Comparison of ENCODE assay signal across 26 mouse cellular contexts in the genomic region with DNA sequence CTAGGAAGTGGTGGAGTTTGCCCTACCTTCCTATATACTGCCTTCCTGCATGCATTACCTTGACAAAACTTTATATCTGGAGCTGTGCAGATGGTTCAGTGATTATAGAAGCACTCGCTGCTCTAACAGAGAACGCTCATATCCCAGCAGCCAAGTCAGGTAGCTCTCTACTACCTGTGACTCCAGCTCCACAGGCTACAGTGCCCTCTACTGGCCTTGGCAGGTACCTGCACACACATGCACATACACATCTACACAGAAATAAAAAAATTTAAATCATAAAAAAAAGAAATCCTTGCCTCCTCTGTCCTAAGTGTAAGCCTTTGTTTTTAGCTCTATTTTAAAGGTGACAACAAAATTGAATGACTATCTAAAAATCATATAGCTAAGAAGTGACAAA. TPM values are rescaled to one million over a fixed set of nuclear protein-coding genes. Genes with fewer than 3 reads are reported as not detected.
A peak's percentile ranks its signal among the peaks of the same experiment; 100 is the strongest.
DNase-seq lines count a peak whose midpoint lies in the region; ATAC-seq and TF ChIP-seq lines count a peak whose summit lies in the region.
"Had no signal": no experiment of that assay in that cellular context is flagged by ENCODE, and none has a peak within 500 bp of the region (broad histone marks: within the 10 kb centered on the region; RNA-seq: fewer than 3 reads in every experiment).

No protein-coding gene starts in this region.

- no peaks in the 10 kb centered on the region for H3K27me3 ChIP-seq in hindbrain, postnatal 0 days (ENCODE audit: insufficient read depth, low read length)
- H3K27me3 ChIP-seq in hindbrain, embryonic 13.5 days: no peaks in the 10 kb centered on the region
- no peaks in the 10 kb centered on the region for H3K27me3 ChIP-seq in liver, postnatal 0 days (ENCODE audit: insufficient read depth, low read length)
- no peaks in the 10 kb centered on the region for H3K27me3 ChIP-seq in liver, embryonic 11.5 days (replicated peaks; ENCODE audit: control insufficient read depth, insufficient read depth, low read length)
- H3K27me3 ChIP-seq in Patski: no peaks in the 10 kb centered on the region
- H3K27me3 ChIP-seq in small intestine, adult 2 months (ENCODE audit: control insufficient read depth, insufficient read depth, low read length): no peaks in the 10 kb centered on the region
- H3K27me3 ChIP-seq: heart, embryonic 15.5 days; kidney, embryonic 15.5 days; megakaryocyte, embryonic 14.5 days; midbrain, embryonic 15.5 days; neural tube, embryonic 15.5 days had no signal

- H3K27ac ChIP-seq in hindbrain, postnatal 0 days: no peak overlapping the region
- H3K27ac ChIP-seq in hindbrain, embryonic 13.5 days: no peak overlapping the region
- no peak overlapping the region for H3K27ac ChIP-seq in liver, postnatal 0 days (ENCODE audit: low read depth)
- no peak overlapping the region for H3K27ac ChIP-seq in liver, embryonic 11.5 days (ENCODE audit: low read depth, low read length)
- no peak overlapping the region for H3K27ac ChIP-seq in small intestine, adult 2 months (ENCODE audit: insufficient read depth, low read depth, low read length)
- H3K27ac ChIP-seq: embryonic facial prominence, embryonic 10.5 days; heart, embryonic 15.5 days; kidney, embryonic 15.5 days; limb, embryonic 10.5 days; midbrain, embryonic 15.5 days; neural tube, embryonic 15.5 days had no signal

- TF ChIP-seq POLR2A in small intestine, adult 2 months (IDR thresholded peaks at IDR 0.05; ENCODE audit: low read depth, low read length): no peak

- no peak for DNase-seq in hindbrain, postnatal 0 days (ENCODE audit: low spot score)
- no peak for DNase-seq in liver, postnatal 0 days
- DNase-seq in liver, embryonic 11.5 days (ENCODE audit: low spot score): no peak
- DNase-seq in Patski (ENCODE audit: low read depth, low spot score): no peak
- DNase-seq in thymus, postnatal 36 days: no peak
- DNase-seq: adrenal gland, postnatal 25 days; B cell, adult 2 months; cerebellum, adult 9-10 months; gastrocnemius, postnatal 10 days; spleen, adult 18-20 months; thymus, adult 2 months had no signal

- H3K9me3 ChIP-seq in hindbrain, postnatal 0 days (ENCODE audit: low read length): no peaks in the 10 kb centered on the region
- H3K9me3 ChIP-seq in hindbrain, embryonic 13.5 days: peaks cover 5% of the 10 kb centered on the region; the same call in 1 of the 2 replicates
- H3K9me3 ChIP-seq in liver, postnatal 0 days (ENCODE audit: low read length): peaks cover 3% of the 10 kb centered on the region; the same call in 1 of the 2 replicates
- H3K9me3 ChIP-seq in liver, embryonic 11.5 days (ENCODE audit: control insufficient read depth, low read length): no peaks in the 10 kb centered on the region
- H3K9me3 ChIP-seq: embryonic facial prominence, embryonic 10.5 days; heart, embryonic 15.5 days; kidney, embryonic 15.5 days; limb, embryonic 10.5 days; midbrain, embryonic 15.5 days; neural tube, embryonic 15.5 days had no signal

- POLR2A ChIA-PET in Patski (lab: Charles Lee): interaction anchor here (0.6 kb wide), 2 partner anchors 65 to 179 kb away, joined by 3 read pairs; no protein-coding TSS in a partner anchor

- H3K4me2 ChIP-seq in hindbrain, postnatal 0 days (ENCODE audit: low read depth, low read length): no peak overlapping the region
- H3K4me2 ChIP-seq in hindbrain, embryonic 13.5 days: no peak overlapping the region
- no peak overlapping the region for H3K4me2 ChIP-seq in liver, postnatal 0 days (ENCODE audit: low read depth, low read length)
- H3K4me2 ChIP-seq in liver, embryonic 11.5 days: no peak overlapping the region
- H3K4me2 ChIP-seq: heart, embryonic 15.5 days; kidney, embryonic 15.5 days; midbrain, embryonic 15.5 days; neural tube, embryonic 15.5 days had no signal

- CTCF ChIA-PET in Patski (lab: Charles Lee): interaction anchor here (0.7 to 3.9 kb wide), 6 partner anchors 9 to 271 kb away, joined by 3 to 13 read pairs (median 3); no protein-coding TSS in a partner anchor

- no peak for TF ChIP-seq EP300 in liver, postnatal 0 days (IDR thresholded peaks at IDR 0.05; ENCODE audit: low read depth)

- in situ Hi-C loops in Patski (cut with MboI; ENCODE audit: low pct_unique_long_range_greater_than_20kb): loop anchor here (5.0 to 10.0 kb wide), 2 partner anchors 40 to 63 kb away; no protein-coding TSS in a partner anchor

- TF ChIP-seq CTCF in hindbrain, postnatal 0 days (IDR thresholded peaks at IDR 0.05; ENCODE audit: low read depth): peak; percentile 15; the same call in 1 of the 2 replicates
- TF ChIP-seq CTCF in liver, postnatal 0 days (IDR thresholded peaks at IDR 0.05; ENCODE audit: low read depth): peak; percentile 38
- TF ChIP-seq CTCF in Patski (IDR thresholded peaks at IDR 0.05): peak; percentile 45
- TF ChIP-seq CTCF in small intestine, adult 2 months (IDR thresholded peaks at IDR 0.05; ENCODE audit: extremely low read depth, insufficient read length, insufficient replicate concordance, low read depth, low read length): peak; percentile 37; the same call in 1 of the 2 replicates

- ATAC-seq in hindbrain, postnatal 0 days: no peak
- ATAC-seq in hindbrain, embryonic 13.5 days (ENCODE audit: low FRiP score): no peak
- ATAC-seq in liver, postnatal 0 days: no peak
- ATAC-seq in liver, embryonic 11.5 days (replicated peaks; ENCODE audit: low FRiP score): no peak
- ATAC-seq in Patski: no peak
- ATAC-seq: inflammation-experienced regulatory T-cells, adult 6 months; lung, postnatal 0 days; midbrain, embryonic 15.5 days had no signal

- 98% methylated on average over 2 of the region's 2 CpGs for WGBS in hindbrain, postnatal 0 days
- 95% methylated on average over 2 of the region's 2 CpGs for WGBS in hindbrain, embryonic 13.5 days
- 89% methylated on average over 2 of the region's 2 CpGs for WGBS in liver, postnatal 0 days (ENCODE audit: insufficient replicate concordance)
- 91% methylated on average over 2 of the region's 2 CpGs for WGBS in liver, embryonic 11.5 days
- WGBS in small intestine, adult 2 months: 97% methylated on average over 2 of the region's 2 CpGs

- H3K4me1 ChIP-seq in hindbrain, postnatal 0 days (ENCODE audit: insufficient read depth, low read length): no peaks in the 10 kb centered on the region
- H3K4me1 ChIP-seq in hindbrain, embryonic 13.5 days (replicated peaks): no peaks in the 10 kb centered on the region; the same call in 1 of the 2 replicates
- H3K4me1 ChIP-seq in liver, postnatal 0 days (ENCODE audit: insufficient read depth): no peaks in the 10 kb centered on the region
- H3K4me1 ChIP-seq in liver, embryonic 11.5 days (replicated peaks; ENCODE audit: control insufficient read depth, insufficient read depth, low read length): no peaks in the 10 kb centered on the region
- H3K4me1 ChIP-seq in small intestine, adult 2 months (ENCODE audit: control insufficient read depth, insufficient read depth, insufficient read length, low read length): no peaks in the 10 kb centered on the region
- H3K4me1 ChIP-seq: embryonic facial prominence, embryonic 10.5 days; heart, embryonic 15.5 days; kidney, embryonic 15.5 days; limb, embryonic 10.5 days; megakaryocyte, embryonic 14.5 days; midbrain, embryonic 15.5 days; neural tube, embryonic 15.5 days had no signal

- H3K4me3 ChIP-seq in hindbrain, postnatal 0 days (ENCODE audit: low read length): no peak overlapping the region
- H3K4me3 ChIP-seq in hindbrain, embryonic 13.5 days: no peak overlapping the region
- H3K4me3 ChIP-seq in liver, postnatal 0 days (ENCODE audit: low read depth, low read length): no peak overlapping the region
- H3K4me3 ChIP-seq in liver, embryonic 11.5 days (ENCODE audit: low read depth, low read length): no peak overlapping the region
- H3K4me3 ChIP-seq in small intestine, adult 2 months (ENCODE audit: low read depth, low read length): no peak overlapping the region
- H3K4me3 ChIP-seq: embryonic facial prominence, embryonic 10.5 days; heart, embryonic 15.5 days; kidney, embryonic 15.5 days; limb, embryonic 10.5 days; midbrain, embryonic 15.5 days; neural tube, embryonic 15.5 days had no signal

- H3K36me3 ChIP-seq in hindbrain, postnatal 0 days (ENCODE audit: insufficient read depth, low read length): no peaks in the 10 kb centered on the region
- H3K36me3 ChIP-seq in hindbrain, embryonic 13.5 days: peaks cover 6% of the 10 kb centered on the region; the same call in 1 of the 2 replicates
- no peaks in the 10 kb centered on the region for H3K36me3 ChIP-seq in liver, postnatal 0 days (replicated peaks; ENCODE audit: insufficient read depth, low read length)
- no peaks in the 10 kb centered on the region for H3K36me3 ChIP-seq in liver, embryonic 11.5 days (ENCODE audit: control insufficient read depth, insufficient read depth, low read length)
- no peaks in the 10 kb centered on the region for H3K36me3 ChIP-seq in small intestine, adult 2 months (ENCODE audit: control insufficient read depth, insufficient read depth, low read length)
- H3K36me3 ChIP-seq: embryonic facial prominence, embryonic 10.5 days; heart, embryonic 15.5 days; limb, embryonic 10.5 days; midbrain, embryonic 15.5 days had no signal

- no peak overlapping the region for H3K9ac ChIP-seq in hindbrain, postnatal 0 days (replicated peaks; ENCODE audit: low read length)
- no peak overlapping the region for H3K9ac ChIP-seq in hindbrain, embryonic 13.5 days
- no peak overlapping the region for H3K9ac ChIP-seq in liver, postnatal 0 days (replicated peaks)
- no peak overlapping the region for H3K9ac ChIP-seq in liver, embryonic 11.5 days (ENCODE audit: low read depth, low read length)
- H3K9ac ChIP-seq: heart, embryonic 15.5 days; kidney, embryonic 15.5 days; midbrain, embryonic 15.5 days; neural tube, embryonic 15.5 days had no signal

RNA-seq across cellular contexts. Expression of a gene that starts 29.8 kb away (rescaled TPM):
- 114 and 115 TPM in 2 replicates for total RNA-seq in hindbrain, postnatal 0 days (2014; rRNA removed)
- polyA plus RNA-seq in hindbrain, postnatal 0 days (2015; fragmentation: Nextera tagmentation; extraction: Ambion mirVana): 313 and 342 TPM in 2 replicates
- 49.4 and 61.3 TPM in 2 replicates for polyA plus RNA-seq in hindbrain, embryonic 13.5 days (2015; fragmentation: Nextera tagmentation; extraction: Ambion mirVana)
- polyA plus RNA-seq in liver, postnatal 0 days (2015; fragmentation: Nextera tagmentation; extraction: Ambion mirVana): 57.0 and 61.4 TPM in 2 replicates
- 3.1 and 3.7 TPM in 2 replicates for polyA plus RNA-seq in liver, embryonic 11.5 days (2014; fragmentation: Nextera tagmentation; extraction: Ambion mirVana)
- 9.0 TPM for polyA plus RNA-seq in Patski (2021)
- polyA plus RNA-seq in small intestine, adult 2 months (2012; rRNA removed): 3.8 and 6.3 TPM in 2 replicates

RNA-seq across cellular contexts. Expression of a gene that starts 32.4 kb away (rescaled TPM):
- 1.6 and 3.5 TPM in 2 replicates for total RNA-seq in hindbrain, postnatal 0 days (2014; rRNA removed)
- polyA plus RNA-seq in hindbrain, postnatal 0 days (2015; fragmentation: Nextera tagmentation; extraction: Ambion mirVana): 0.43 and 0.79 TPM in 2 replicates
- polyA plus RNA-seq in hindbrain, embryonic 13.5 days (2015; fragmentation: Nextera tagmentation; extraction: Ambion mirVana): 0.10 and 0.75 TPM in 2 replicates
- not detected in 2 replicates for polyA plus RNA-seq in liver, postnatal 0 days (2015; fragmentation: Nextera tagmentation; extraction: Ambion mirVana)
- 0.15 TPM in 1 of 2 replicates, not detected in the other for polyA plus RNA-seq in liver, embryonic 11.5 days (2014; fragmentation: Nextera tagmentation; extraction: Ambion mirVana)
- 0.01 TPM for polyA plus RNA-seq in Patski (2021)
- polyA plus RNA-seq in small intestine, adult 2 months (2012; rRNA removed): not detected in 2 replicates
- total RNA-seq: adrenal gland, postnatal 25 days; common myeloid progenitor, adult 5-6 weeks; liver, adult 2 months had no signal
- polyA plus RNA-seq: heart, embryonic 15.5 days; inflammation-experienced regulatory T-cells, adult 6 months; limb, embryonic 10.5 days; liver, adult 2 months had no signal

RNA-seq across cellular contexts. Expression of a gene that starts 54.3 kb away (rescaled TPM):
- 0.10 TPM in 1 of 2 replicates, not detected in the other for total RNA-seq in hindbrain, postnatal 0 days (2014; rRNA removed)
- 1.2 and 1.9 TPM in 2 replicates for polyA plus RNA-seq in hindbrain, postnatal 0 days (2015; fragmentation: Nextera tagmentation; extraction: Ambion mirVana)
- 1.0 and 2.3 TPM in 2 replicates for polyA plus RNA-seq in hindbrain, embryonic 13.5 days (2015; fragmentation: Nextera tagmentation; extraction: Ambion mirVana)
- 0.11 and 0.23 TPM in 2 replicates for polyA plus RNA-seq in liver, postnatal 0 days (2015; fragmentation: Nextera tagmentation; extraction: Ambion mirVana)
- 0.14 TPM in 1 of 2 replicates, not detected in the other for polyA plus RNA-seq in liver, embryonic 11.5 days (2014; fragmentation: Nextera tagmentation; extraction: Ambion mirVana)
- polyA plus RNA-seq in Patski (2021): not detected
- polyA plus RNA-seq in small intestine, adult 2 months (2012; rRNA removed): 0.06 TPM in 1 of 2 replicates, not detected in the other
- total RNA-seq: adrenal gland, postnatal 25 days; common myeloid progenitor, adult 5-6 weeks; gastrocnemius, postnatal 10 days; heart, adult 8-10 months; liver, adult 2 months had no signal
- polyA plus RNA-seq: forebrain, embryonic 11.5 days; heart, embryonic 15.5 days; inflammation-experienced regulatory T-cells, adult 6 months; liver, adult 2 months; thymus, adult 2 months had no signal
